Mouse (Mus musculus): ENCODE results near the gene Pygl. TPM values are rescaled to one million over a fixed set of nuclear protein-coding genes. Genes with fewer than 3 reads are reported as not detected.

The Pygl gene
- polyA plus RNA-seq, 1 experiment from 2014 or later = 9.3 TPM

GRCm38 (mm10) chr12:70221425-70221824, 9.9 kb downstream of the Pygl start:
- peaks cover 12% of the 10 kb centered on the region for H3K4me1 ChIP-seq (replicated peaks)
- H3K4me3 ChIP-seq = no peak overlapping the region
- no peaks in the 10 kb centered on the region for H3K36me3 ChIP-seq
- WGBS = 79% methylated on average over 5 of the region's 5 CpGs
- no peak overlapping the region for H3K27ac ChIP-seq
- peaks cover 12% of the 10 kb centered on the region for H3K27me3 ChIP-seq (ENCODE audit: insufficient read depth, poor library complexity, severe bottlenecking)
- no peak for DNase-seq (ENCODE audit: low spot score)
- H3K9me3 ChIP-seq = no peaks in the 10 kb centered on the region

- DNase-seq (ENCODE audit: low spot score) = no peak
- no peaks in the 10 kb centered on the region for H3K9me3 ChIP-seq
- no peaks in the 10 kb centered on the region for H3K27me3 ChIP-seq (ENCODE audit: insufficient read depth, poor library complexity, severe bottlenecking)
- no peak overlapping the region for H3K27ac ChIP-seq
- no peaks in the 10 kb centered on the region for H3K36me3 ChIP-seq
- 90% methylated on average over 8 of the region's 8 CpGs for WGBS
- no peak overlapping the region for H3K4me3 ChIP-seq
- peaks cover 17% of the 10 kb centered on the region for H3K4me1 ChIP-seq (replicated peaks)
Observed at GRCm38 (mm10) chr12:70218795-70219540, 12.3 kb downstream of the Pygl start.

- H3K27me3 ChIP-seq (ENCODE audit: insufficient read depth, poor library complexity, severe bottlenecking) = no peaks in the 10 kb centered on the region
- H3K9me3 ChIP-seq = no peaks in the 10 kb centered on the region
- no peak for DNase-seq (ENCODE audit: low spot score)
- H3K4me1 ChIP-seq (replicated peaks) = peaks cover 8% of the 10 kb centered on the region; the same call in 1 of the 2 replicates
- H3K36me3 ChIP-seq = no peaks in the 10 kb centered on the region
- H3K27ac ChIP-seq = no peak overlapping the region
- no peak overlapping the region for H3K4me3 ChIP-seq
- WGBS = 59% methylated on average over 16 of the region's 16 CpGs
Observed at GRCm38 (mm10) chr12:70216229-70216800, 15.0 kb downstream of the Pygl start.

GRCm38 (mm10) chr12:70214281-70214680, 17.0 kb downstream of the Pygl start:
- Histone ChIP-seq H3K36me3 (no peaks in the 10 kb centered on the region), H3K27ac (no peak overlapping the region), H3K9me3 (no peaks in the 10 kb centered on the region), H3K4me1 (replicated peaks) (peaks cover 10% of the 10 kb centered on the region; the same call in 1 of the 2 replicates), H3K27me3 (ENCODE audit: insufficient read depth, poor library complexity, severe bottlenecking) (no peaks in the 10 kb centered on the region), H3K4me3 (no peak overlapping the region)
- 90% methylated on average over 8 of the region's 8 CpGs for WGBS
- no peak for DNase-seq (ENCODE audit: low spot score)

- WGBS = 85% methylated on average over 6 of the region's 6 CpGs
- Histone ChIP-seq H3K36me3 (no peaks in the 10 kb centered on the region), H3K27ac (no peak overlapping the region), H3K27me3 (ENCODE audit: insufficient read depth, poor library complexity, severe bottlenecking) (no peaks in the 10 kb centered on the region), H3K4me3 (no peak overlapping the region), H3K4me1 (replicated peaks) (peaks cover 10% of the 10 kb centered on the region; the same call in 1 of the 2 replicates), H3K9me3 (no peaks in the 10 kb centered on the region)
- no peak for DNase-seq (ENCODE audit: low spot score)
Observed at GRCm38 (mm10) chr12:70213601-70214000, 17.7 kb downstream of the Pygl start.

GRCm38 (mm10) chr12:70212501-70212900, 18.8 kb downstream of the Pygl start:
- 90% methylated on average over 4 of the region's 4 CpGs for WGBS
- peaks cover 10% of the 10 kb centered on the region; the same call in 1 of the 2 replicates for H3K4me1 ChIP-seq (replicated peaks)
- no peaks in the 10 kb centered on the region for H3K36me3 ChIP-seq
- DNase-seq (ENCODE audit: low spot score) = no peak
- no peaks in the 10 kb centered on the region for H3K27me3 ChIP-seq (ENCODE audit: insufficient read depth, poor library complexity, severe bottlenecking)
- no peaks in the 10 kb centered on the region for H3K9me3 ChIP-seq
- H3K4me3 ChIP-seq = no peak overlapping the region
- H3K27ac ChIP-seq = no peak overlapping the region

GRCm38 (mm10) chr12:70208214-70208613, 23.1 kb downstream of the Pygl start:
- Histone ChIP-seq H3K36me3 (no peaks in the 10 kb centered on the region), H3K4me3 (no peak overlapping the region), H3K27ac (no peak overlapping the region), H3K9me3 (no peaks in the 10 kb centered on the region), H3K4me1 (replicated peaks) (0 out of 2 replicates have a peak, but pooled peaks cover 2% of the 10 kb centered on the region), H3K27me3 (ENCODE audit: insufficient read depth, poor library complexity, severe bottlenecking) (no peaks in the 10 kb centered on the region)
- no peak for DNase-seq (ENCODE audit: low spot score)
- 64% methylated on average over 5 of the region's 5 CpGs for WGBS

- Histone ChIP-seq H3K4me3 (no peak overlapping the region), H3K4me1 (replicated peaks) (no peaks in the 10 kb centered on the region), H3K9me3 (no peaks in the 10 kb centered on the region), H3K36me3 (no peaks in the 10 kb centered on the region), H3K27ac (no peak overlapping the region), H3K27me3 (ENCODE audit: insufficient read depth, poor library complexity, severe bottlenecking) (no peaks in the 10 kb centered on the region)
- DNase-seq (ENCODE audit: low spot score) = no peak
- 79% methylated on average over 8 of the region's 8 CpGs for WGBS
Observed at GRCm38 (mm10) chr12:70204433-70204832, 26.9 kb downstream of the Pygl start.

- H3K27ac ChIP-seq = no peak overlapping the region
- no peak for DNase-seq (ENCODE audit: low spot score)
- no peaks in the 10 kb centered on the region for H3K4me1 ChIP-seq (replicated peaks)
- no peaks in the 10 kb centered on the region for H3K27me3 ChIP-seq (ENCODE audit: insufficient read depth, poor library complexity, severe bottlenecking)
- H3K4me3 ChIP-seq = no peak overlapping the region
- no peaks in the 10 kb centered on the region for H3K9me3 ChIP-seq
- no peaks in the 10 kb centered on the region for H3K36me3 ChIP-seq
- WGBS = 69% methylated on average over 5 of the region's 5 CpGs
Observed at GRCm38 (mm10) chr12:70201926-70202529, 29.3 kb downstream of the Pygl start.

- no peaks in the 10 kb centered on the region for H3K27me3 ChIP-seq (ENCODE audit: insufficient read depth, poor library complexity, severe bottlenecking)
- no peak for DNase-seq (ENCODE audit: low spot score)
- 92% methylated on average over 5 of the region's 5 CpGs for WGBS
- no peaks in the 10 kb centered on the region for H3K9me3 ChIP-seq
- H3K36me3 ChIP-seq = no peaks in the 10 kb centered on the region
- no peak overlapping the region for H3K27ac ChIP-seq
- 0 out of 2 replicates have a peak, but pooled peaks cover 3% of the 10 kb centered on the region for H3K4me1 ChIP-seq (replicated peaks)
- no peak overlapping the region for H3K4me3 ChIP-seq
Observed at GRCm38 (mm10) chr12:70196341-70196740, 34.9 kb downstream of the Pygl start.

- 95% methylated on average over 6 of the region's 6 CpGs for WGBS
- no peak for DNase-seq (ENCODE audit: low spot score)
Observed at GRCm38 (mm10) chr12:70195426-70195825, 35.9 kb downstream of the Pygl start.

GRCm38 (mm10) chr12:70192267-70192727, 39.0 kb downstream of the Pygl start:
- H3K36me3 ChIP-seq = no peaks in the 10 kb centered on the region
- peak overlapping the region; percentile 9; the same call in 1 of the 2 replicates for H3K4me3 ChIP-seq
- H3K27me3 ChIP-seq (ENCODE audit: insufficient read depth, poor library complexity, severe bottlenecking) = no peaks in the 10 kb centered on the region
- H3K27ac ChIP-seq = no peak overlapping the region
- 51% methylated on average over 19 of the region's 19 CpGs for WGBS
- H3K4me1 ChIP-seq (replicated peaks) = 0 out of 2 replicates have a peak, but pooled peaks cover 3% of the 10 kb centered on the region
- DNase-seq (ENCODE audit: low spot score) = no peak
- H3K9me3 ChIP-seq = no peaks in the 10 kb centered on the region

More at GRCm38 (mm10) chr12:70195426-70195825, 35.9 kb downstream of the Pygl start:
- Histone ChIP-seq H3K9me3 (no peaks in the 10 kb centered on the region), H3K27ac (no peak overlapping the region), H3K4me3 (no peak overlapping the region), H3K36me3 (no peaks in the 10 kb centered on the region), H3K27me3 (ENCODE audit: insufficient read depth, poor library complexity, severe bottlenecking) (no peaks in the 10 kb centered on the region), H3K4me1 (replicated peaks) (0 out of 2 replicates have a peak, but pooled peaks cover 3% of the 10 kb centered on the region)

All from hindbrain, embryonic 10.5 days (tissue).